Mouse (Mus musculus): Measurements from ENCODE around the gene Xxylt1. TPM values are rescaled to one million over a fixed set of nuclear protein-coding genes. Genes with fewer than 3 reads are reported as not detected.
A peak's percentile ranks its signal among the peaks of the same experiment; 100 is the strongest.

The Xxylt1 gene
- polyA plus RNA-seq, 1 experiment from 2014 or later, result 13.7 TPM

DNA sequence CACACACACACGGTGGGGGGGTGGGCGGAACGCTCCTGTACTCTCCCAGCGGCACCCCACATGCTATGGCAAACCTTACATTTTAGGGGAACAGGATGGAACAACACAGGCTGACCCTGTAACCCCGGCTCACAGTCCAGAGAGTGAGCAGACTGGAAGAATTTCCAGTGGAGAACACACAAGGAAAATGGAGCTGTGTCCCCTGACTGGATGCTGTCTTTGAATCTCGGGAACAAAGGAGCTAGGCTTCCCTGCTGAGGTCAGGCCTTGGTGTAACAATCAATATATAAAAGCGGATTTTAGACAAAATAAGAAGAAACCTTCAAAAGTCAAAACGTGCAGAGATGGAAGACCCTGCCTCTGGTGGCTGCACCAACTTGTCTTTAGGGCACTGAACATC is 57.4 kb downstream of the Xxylt1 start:
- H3K27me3 ChIP-seq (ENCODE audit: control insufficient read depth, insufficient read depth, low read depth, low read length), result no peaks in the 10 kb centered on the region
- WGBS, result 46% methylated on average over 8 of the region's 8 CpGs
- H3K36me3 ChIP-seq (ENCODE audit: control insufficient read depth, insufficient read depth, low read length), result no peaks in the 10 kb centered on the region
- H3K9ac ChIP-seq (ENCODE audit: low read depth, low read length), result no peak overlapping the region
- no peaks in the 10 kb centered on the region for H3K9me3 ChIP-seq (replicated peaks; ENCODE audit: control insufficient read depth, low read length, poor library complexity, severe bottlenecking)
- H3K27ac ChIP-seq (ENCODE audit: low read length), result no peak overlapping the region
- H3K4me1 ChIP-seq (ENCODE audit: control insufficient read depth, insufficient read depth, low read length), result peaks cover 5% of the 10 kb centered on the region; the same call in 1 of the 2 replicates
- no peak overlapping the region for H3K4me2 ChIP-seq (ENCODE audit: low read length)
- H3K4me3 ChIP-seq (ENCODE audit: low read depth, low read length), result no peak overlapping the region
- peak; percentile 50; the same call in 1 of the 2 replicates for ATAC-seq

DNA sequence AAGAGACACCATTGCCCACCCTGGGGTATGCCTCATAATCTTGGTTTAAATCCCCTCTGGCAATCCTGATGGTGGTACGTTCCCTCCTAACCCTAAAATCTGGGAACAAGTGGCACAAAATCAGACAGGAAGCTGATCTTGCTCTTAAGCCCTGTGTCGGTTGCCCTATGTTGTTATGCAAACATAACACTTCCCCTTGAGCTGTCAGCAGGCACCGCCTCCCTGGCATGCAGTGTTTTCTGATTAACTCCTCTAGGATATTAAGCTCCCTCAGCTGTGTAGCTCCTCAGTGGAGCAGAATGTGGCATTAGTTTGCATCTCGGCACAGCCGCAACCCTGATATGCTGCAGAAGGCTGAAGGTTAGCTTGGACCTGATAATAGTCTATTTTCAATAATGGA is 58.9 kb downstream of the Xxylt1 start:
- ATAC-seq, result no peak
- no peaks in the 10 kb centered on the region for H3K27me3 ChIP-seq (ENCODE audit: control insufficient read depth, insufficient read depth, low read depth, low read length)
- H3K9me3 ChIP-seq (replicated peaks; ENCODE audit: control insufficient read depth, low read length, poor library complexity, severe bottlenecking), result no peaks in the 10 kb centered on the region
- no peak overlapping the region for H3K9ac ChIP-seq (ENCODE audit: low read depth, low read length)
- WGBS, result 44% methylated on average over 5 of the region's 5 CpGs
- H3K36me3 ChIP-seq (ENCODE audit: control insufficient read depth, insufficient read depth, low read length), result no peaks in the 10 kb centered on the region
- no peak overlapping the region for H3K4me2 ChIP-seq (ENCODE audit: low read length)
- H3K4me1 ChIP-seq (ENCODE audit: control insufficient read depth, insufficient read depth, low read length), result peaks cover 5% of the 10 kb centered on the region; the same call in 1 of the 2 replicates
- no peak overlapping the region for H3K4me3 ChIP-seq (ENCODE audit: low read depth, low read length)
- no peak overlapping the region for H3K27ac ChIP-seq (ENCODE audit: low read length)

DNA sequence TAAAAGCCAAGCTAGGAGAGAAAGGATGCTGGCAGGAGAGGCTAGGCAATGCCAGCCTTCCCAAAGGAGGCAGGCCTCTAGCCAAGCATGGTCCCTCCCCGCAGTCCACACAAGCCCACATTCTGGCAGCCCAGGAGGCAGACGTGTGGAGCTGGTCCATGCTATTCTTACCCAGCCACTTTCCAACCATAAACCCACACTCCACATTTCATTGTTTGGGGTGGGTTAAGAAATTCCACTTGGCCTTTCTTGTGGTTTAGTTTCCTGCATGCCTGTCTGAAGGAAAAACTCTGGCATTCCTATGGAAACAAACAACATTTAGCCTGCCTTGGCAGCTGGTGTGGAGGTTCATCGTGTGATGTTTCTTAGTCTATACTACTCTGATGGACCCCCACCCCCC is 61.7 kb downstream of the Xxylt1 start:
- Histone ChIP-seq H3K27me3 (ENCODE audit: control insufficient read depth, insufficient read depth, low read depth, low read length) (no peaks in the 10 kb centered on the region), H3K9me3 (replicated peaks; ENCODE audit: control insufficient read depth, low read length, poor library complexity, severe bottlenecking) (no peaks in the 10 kb centered on the region), H3K4me1 (ENCODE audit: control insufficient read depth, insufficient read depth, low read length) (peaks cover 5% of the 10 kb centered on the region; the same call in 1 of the 2 replicates), H3K36me3 (ENCODE audit: control insufficient read depth, insufficient read depth, low read length) (no peaks in the 10 kb centered on the region), H3K9ac (ENCODE audit: low read depth, low read length) (no peak overlapping the region), H3K4me3 (ENCODE audit: low read depth, low read length) (no peak overlapping the region), H3K27ac (ENCODE audit: low read length) (no peak overlapping the region), H3K4me2 (ENCODE audit: low read length) (no peak overlapping the region)
- no peak for ATAC-seq
- 76% methylated on average over 3 of the region's 3 CpGs for WGBS

DNA sequence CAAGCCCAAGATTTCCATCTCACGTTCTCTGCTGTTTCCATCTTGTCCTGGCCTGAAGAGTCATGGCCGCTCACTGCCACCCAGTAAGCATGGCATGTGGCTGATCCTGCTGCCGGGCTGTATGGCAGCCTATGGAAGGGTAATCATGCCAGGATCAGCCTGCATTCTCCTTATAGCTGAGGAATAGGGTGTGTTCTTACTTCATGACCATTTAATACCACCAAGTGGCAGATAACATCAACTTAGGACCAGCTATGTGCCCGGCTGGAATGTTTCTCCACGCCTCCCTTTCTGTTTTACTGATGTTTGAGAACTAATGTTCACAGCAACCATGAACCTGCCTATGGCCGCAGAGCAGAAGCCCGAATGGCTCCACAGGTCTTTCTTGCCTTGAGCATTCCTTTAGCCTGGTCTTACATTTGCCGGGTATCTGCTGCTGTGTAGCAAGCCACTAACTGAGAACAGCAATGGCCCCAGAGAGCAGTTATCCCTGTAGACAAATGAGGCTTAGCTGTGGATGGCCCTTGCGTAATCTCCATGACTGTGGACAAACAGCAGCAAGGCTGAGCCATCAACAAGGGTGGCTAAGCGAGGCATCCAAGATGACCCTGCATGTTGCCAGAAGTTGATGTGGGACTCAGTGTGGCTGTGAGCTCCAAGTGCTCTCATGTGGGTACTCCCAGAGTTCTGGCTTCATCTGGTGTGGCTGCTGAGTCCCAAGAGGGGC is 63.4 kb downstream of the Xxylt1 start:
- H3K4me2 ChIP-seq (ENCODE audit: low read length), result no peak overlapping the region
- H3K4me1 ChIP-seq (ENCODE audit: control insufficient read depth, insufficient read depth, low read length), result 0 out of 2 replicates have a peak, but pooled peaks cover 5% of the 10 kb centered on the region
- ATAC-seq, result no peak
- no peaks in the 10 kb centered on the region for H3K9me3 ChIP-seq (replicated peaks; ENCODE audit: control insufficient read depth, low read length, poor library complexity, severe bottlenecking)
- 94% methylated on average over 10 of the region's 10 CpGs for WGBS
- no peak overlapping the region for H3K4me3 ChIP-seq (ENCODE audit: low read depth, low read length)
- H3K9ac ChIP-seq (ENCODE audit: low read depth, low read length), result no peak overlapping the region
- no peak overlapping the region for H3K27ac ChIP-seq (ENCODE audit: low read length)
- no peaks in the 10 kb centered on the region for H3K27me3 ChIP-seq (ENCODE audit: control insufficient read depth, insufficient read depth, low read depth, low read length)
- no peaks in the 10 kb centered on the region for H3K36me3 ChIP-seq (ENCODE audit: control insufficient read depth, insufficient read depth, low read length)

DNA sequence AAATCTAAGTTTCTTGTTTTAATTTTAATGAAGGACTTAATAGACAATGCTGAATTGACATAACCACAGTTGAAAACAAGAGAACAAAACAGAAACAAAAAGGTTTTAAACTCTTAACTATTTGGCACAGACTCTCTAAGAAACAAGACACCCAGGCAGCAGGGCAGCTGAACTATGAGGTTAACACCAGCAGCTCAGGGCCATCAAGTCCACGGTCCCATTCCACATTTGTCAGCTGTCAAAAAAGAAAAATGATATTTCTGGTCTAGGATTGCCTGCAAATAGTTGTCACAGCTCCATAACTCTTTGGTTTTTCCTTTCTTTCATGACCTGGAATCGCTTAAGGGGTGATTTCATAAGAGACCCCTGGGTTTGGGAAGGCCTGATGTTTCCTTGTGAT is 64.6 kb downstream of the Xxylt1 start:
- Histone ChIP-seq H3K9ac (ENCODE audit: low read depth, low read length) (no peak overlapping the region), H3K9me3 (replicated peaks; ENCODE audit: control insufficient read depth, low read length, poor library complexity, severe bottlenecking) (no peaks in the 10 kb centered on the region), H3K4me1 (ENCODE audit: control insufficient read depth, insufficient read depth, low read length) (no peaks in the 10 kb centered on the region), H3K27ac (ENCODE audit: low read length) (no peak overlapping the region), H3K4me2 (ENCODE audit: low read length) (no peak overlapping the region), H3K36me3 (ENCODE audit: control insufficient read depth, insufficient read depth, low read length) (no peaks in the 10 kb centered on the region), H3K4me3 (ENCODE audit: low read depth, low read length) (no peak overlapping the region), H3K27me3 (ENCODE audit: control insufficient read depth, insufficient read depth, low read depth, low read length) (no peaks in the 10 kb centered on the region)
- WGBS, result 92% methylated on average over 2 of the region's 2 CpGs
- no peak for ATAC-seq

DNA sequence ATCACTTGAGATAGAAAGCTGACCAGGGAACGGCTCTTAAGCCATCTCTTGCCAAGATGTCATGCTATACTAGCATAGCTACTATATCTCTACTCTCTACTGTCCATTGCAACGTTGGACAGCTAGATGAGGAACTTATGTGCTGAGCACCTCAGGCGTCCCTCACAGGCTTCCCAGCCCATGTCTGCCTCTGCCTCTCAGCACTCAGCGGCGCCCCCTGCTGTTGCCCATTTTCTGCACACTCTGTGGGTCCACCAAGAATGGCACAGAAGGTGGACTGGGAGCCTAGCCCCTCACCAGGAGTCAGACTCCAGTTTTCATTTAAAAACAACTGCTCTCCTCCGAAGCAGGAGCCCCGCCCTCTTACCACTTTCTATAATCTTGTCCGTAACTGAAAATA is 65.1 kb downstream of the Xxylt1 start:
- Histone ChIP-seq H3K27me3 (ENCODE audit: control insufficient read depth, insufficient read depth, low read depth, low read length) (no peaks in the 10 kb centered on the region), H3K4me1 (ENCODE audit: control insufficient read depth, insufficient read depth, low read length) (no peaks in the 10 kb centered on the region), H3K27ac (ENCODE audit: low read length) (no peak overlapping the region), H3K4me2 (ENCODE audit: low read length) (no peak overlapping the region), H3K4me3 (ENCODE audit: low read depth, low read length) (no peak overlapping the region), H3K36me3 (ENCODE audit: control insufficient read depth, insufficient read depth, low read length) (no peaks in the 10 kb centered on the region), H3K9me3 (replicated peaks; ENCODE audit: control insufficient read depth, low read length, poor library complexity, severe bottlenecking) (no peaks in the 10 kb centered on the region), H3K9ac (ENCODE audit: low read depth, low read length) (no peak overlapping the region)
- ATAC-seq, result no peak
- 75% methylated on average over 8 of the region's 8 CpGs for WGBS

DNA sequence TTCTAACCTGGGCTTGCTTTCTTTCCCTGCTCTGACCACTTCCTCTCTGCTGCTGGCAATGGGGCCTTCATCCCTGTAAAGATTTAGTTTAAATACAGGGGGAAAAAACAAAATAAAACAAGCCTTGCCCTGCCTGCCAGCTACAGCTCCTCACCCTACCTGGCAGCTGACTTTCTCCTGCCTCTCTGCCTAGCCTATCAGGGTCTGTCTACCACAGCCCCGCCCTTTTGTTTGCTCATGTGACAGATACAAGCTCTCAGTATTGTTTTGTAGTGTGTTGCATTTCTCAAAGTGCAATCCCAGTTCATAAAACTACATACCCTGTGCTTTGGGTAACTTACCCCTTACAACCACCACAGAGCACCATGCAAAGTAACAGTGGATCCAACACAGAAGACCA is 66.0 kb downstream of the Xxylt1 start:
- no peak overlapping the region for H3K4me3 ChIP-seq (ENCODE audit: low read depth, low read length)
- no peaks in the 10 kb centered on the region for H3K36me3 ChIP-seq (ENCODE audit: control insufficient read depth, insufficient read depth, low read length)
- ATAC-seq, result no peak
- WGBS, result 96% methylated on average over 1 of the region's 1 CpGs
- no peaks in the 10 kb centered on the region for H3K4me1 ChIP-seq (ENCODE audit: control insufficient read depth, insufficient read depth, low read length)
- H3K27me3 ChIP-seq (ENCODE audit: control insufficient read depth, insufficient read depth, low read depth, low read length), result no peaks in the 10 kb centered on the region
- H3K27ac ChIP-seq (ENCODE audit: low read length), result no peak overlapping the region
- H3K4me2 ChIP-seq (ENCODE audit: low read length), result no peak overlapping the region
- H3K9me3 ChIP-seq (replicated peaks; ENCODE audit: control insufficient read depth, low read length, poor library complexity, severe bottlenecking), result no peaks in the 10 kb centered on the region
- H3K9ac ChIP-seq (ENCODE audit: low read depth, low read length), result no peak overlapping the region

DNA sequence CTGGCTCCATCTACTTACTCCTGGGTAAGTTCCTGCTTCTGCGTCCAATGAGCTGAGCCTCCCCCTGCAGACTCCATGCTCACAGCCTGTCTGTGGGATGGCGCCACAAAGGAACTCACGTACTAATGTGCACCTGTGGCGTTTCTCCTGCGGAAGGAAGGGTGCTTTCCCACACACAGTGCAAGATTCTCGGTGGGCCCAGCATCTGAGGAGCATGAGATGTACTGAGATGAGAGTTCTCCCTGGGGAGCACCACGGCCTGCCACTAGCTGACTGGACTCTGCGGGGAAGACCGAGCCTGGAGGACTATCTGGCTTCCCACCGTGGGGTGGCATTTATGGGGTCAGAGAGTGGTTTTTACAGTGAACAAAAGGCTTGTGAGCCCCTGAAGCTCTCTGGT is 69.0 kb downstream of the Xxylt1 start:
- WGBS, result 90% methylated on average over 10 of the region's 10 CpGs
- no peaks in the 10 kb centered on the region for H3K27me3 ChIP-seq (ENCODE audit: control insufficient read depth, insufficient read depth, low read depth, low read length)
- H3K4me2 ChIP-seq (ENCODE audit: low read length), result no peak overlapping the region
- no peaks in the 10 kb centered on the region for H3K36me3 ChIP-seq (ENCODE audit: control insufficient read depth, insufficient read depth, low read length)
- H3K9ac ChIP-seq (ENCODE audit: low read depth, low read length), result no peak overlapping the region
- no peak overlapping the region for H3K4me3 ChIP-seq (ENCODE audit: low read depth, low read length)
- H3K9me3 ChIP-seq (replicated peaks; ENCODE audit: control insufficient read depth, low read length, poor library complexity, severe bottlenecking), result no peaks in the 10 kb centered on the region
- no peak overlapping the region for H3K27ac ChIP-seq (ENCODE audit: low read length)
- H3K4me1 ChIP-seq (ENCODE audit: control insufficient read depth, insufficient read depth, low read length), result peaks cover 2% of the 10 kb centered on the region; the same call in 1 of the 2 replicates
- no peak for ATAC-seq

DNA sequence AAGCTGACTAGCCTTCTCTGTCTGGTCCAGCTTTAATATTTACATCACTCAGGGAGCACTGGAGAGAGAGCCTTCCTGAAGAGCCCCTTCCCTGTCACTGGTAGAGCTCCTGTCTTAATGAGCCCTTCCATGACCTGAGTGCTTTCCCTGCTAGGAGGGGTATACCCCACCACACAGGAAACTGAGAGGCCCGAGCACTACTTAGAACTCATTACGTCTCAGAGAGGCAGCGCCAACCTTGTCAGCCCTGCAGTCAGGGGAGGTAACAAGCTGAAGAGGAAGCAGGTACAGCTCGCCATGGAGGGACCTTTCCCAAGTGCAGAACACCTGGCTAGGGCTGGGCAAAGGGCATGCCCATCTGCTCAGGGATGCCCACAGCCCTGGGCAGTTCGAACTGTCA is 70.8 kb downstream of the Xxylt1 start:
- peaks cover 2% of the 10 kb centered on the region; the same call in 1 of the 2 replicates for H3K4me1 ChIP-seq (ENCODE audit: control insufficient read depth, insufficient read depth, low read length)
- 91% methylated on average over 5 of the region's 5 CpGs for WGBS
- no peaks in the 10 kb centered on the region for H3K27me3 ChIP-seq (ENCODE audit: control insufficient read depth, insufficient read depth, low read depth, low read length)
- H3K27ac ChIP-seq (ENCODE audit: low read length), result no peak overlapping the region
- H3K9me3 ChIP-seq (replicated peaks; ENCODE audit: control insufficient read depth, low read length, poor library complexity, severe bottlenecking), result no peaks in the 10 kb centered on the region
- no peak overlapping the region for H3K4me3 ChIP-seq (ENCODE audit: low read depth, low read length)
- H3K9ac ChIP-seq (ENCODE audit: low read depth, low read length), result no peak overlapping the region
- H3K36me3 ChIP-seq (ENCODE audit: control insufficient read depth, insufficient read depth, low read length), result no peaks in the 10 kb centered on the region
- no peak for ATAC-seq
- no peak overlapping the region for H3K4me2 ChIP-seq (ENCODE audit: low read length)

All from midbrain, embryonic 16.5 days (tissue).